Mouse (Mus musculus) urinary bladder, adult 18-20 months (tissue): ENCODE measurements around the gene Rab6b.
A peak's percentile ranks its signal among the peaks of the same experiment; 100 is the strongest.

Experiments
- DNase-seq, 2 experiments: peaks; one replicate each; pipeline ENCODE4 v3.0.0; 2022; ENCODE audit warnings: low spot score in 2 of 2, mixed read lengths in 2 of 2

Rab6b gene

GRCm38 (mm10) chr9:103111621-103112470, at the start of gene Rab6b:
TSS of gene Rab6b (plus strand) at chr9:103111787.
- DNase-seq, result peak in 1 of 2 experiments; percentile 29

GRCm38 (mm10) chr9:103063591-103063990, 48.0 kb upstream of the Rab6b start:
- DNase-seq, result no peak

GRCm38 (mm10) chr9:103066845-103067244, 44.7 kb upstream of the Rab6b start:
- DNase-seq, result no peak

- no peak for DNase-seq
Observed at GRCm38 (mm10) chr9:103067651-103068050, 43.9 kb upstream of the Rab6b start.

- DNase-seq, result no peak
Observed at GRCm38 (mm10) chr9:103068769-103069168, 42.8 kb upstream of the Rab6b start.

GRCm38 (mm10) chr9:103071541-103072203, 39.9 kb upstream of the Rab6b start:
- DNase-seq, result no peak

GRCm38 (mm10) chr9:103072204-103072599, 39.4 kb upstream of the Rab6b start:
- DNase-seq, result no peak

- peak in 1 of 2 experiments; percentile 32 for DNase-seq
Observed at GRCm38 (mm10) chr9:103072926-103073515, 38.6 kb upstream of the Rab6b start.

GRCm38 (mm10) chr9:103076836-103077531, 34.6 kb upstream of the Rab6b start:
- no peak for DNase-seq

- DNase-seq, result no peak
Observed at GRCm38 (mm10) chr9:103078194-103078691, 33.3 kb upstream of the Rab6b start.

- no peak for DNase-seq
Observed at GRCm38 (mm10) chr9:103080211-103080610, 31.4 kb upstream of the Rab6b start.

GRCm38 (mm10) chr9:103082246-103082975, 29.2 kb upstream of the Rab6b start:
- DNase-seq, result no peak

- no peak for DNase-seq
Observed at GRCm38 (mm10) chr9:103083405-103083804, 28.2 kb upstream of the Rab6b start.

- DNase-seq, result no peak
Observed at GRCm38 (mm10) chr9:103086736-103087135, 24.9 kb upstream of the Rab6b start.

GRCm38 (mm10) chr9:103087301-103087700, 24.3 kb upstream of the Rab6b start:
- no peak for DNase-seq

GRCm38 (mm10) chr9:103088661-103089060, 22.9 kb upstream of the Rab6b start:
- no peak for DNase-seq

- peak in 1 of 2 experiments; percentile 70 for DNase-seq
Observed at GRCm38 (mm10) chr9:103090116-103090875, 21.3 kb upstream of the Rab6b start.

GRCm38 (mm10) chr9:103091039-103091883, 20.3 kb upstream of the Rab6b start:
- DNase-seq, result no peak

GRCm38 (mm10) chr9:103092248-103092647, 19.3 kb upstream of the Rab6b start:
- DNase-seq, result peak; percentile 36 to 52
